Mouse (Mus musculus): ENCODE data around the gene Tmem150c.

GRCm38 (mm10) chr5:100096955-100097354, 62.7 kb downstream of the Tmem150c start:
- TF ChIP-seq GATA1 (IDR thresholded peaks at IDR 0.05; ENCODE audit: low read length) (no peak), TAL1 (IDR thresholded peaks at IDR 0.05; ENCODE audit: low read length) (no peak)
